Mouse (Mus musculus) embryonic facial prominence, embryonic 10.5 days (tissue): ENCODE measurements around the gene Tldc1. TPM values are rescaled to one million over a fixed set of nuclear protein-coding genes. Genes with fewer than 3 reads are reported as not detected.

Experiments
- DNase-seq: peaks from one replicate; pipeline ENCODE4 v3.0.0-alpha.2; 2017; ENCODE audit warnings: low spot score
- H3K27ac ChIP-seq: fragments of 300-500 bp; sonication (generic); replicated peaks from 2 replicates; pipeline ENCODE4 v1.5.1; 2016; ENCODE audit warnings: mild to moderate bottlenecking
- H3K27me3 ChIP-seq: fragments of 300-500 bp; sonication (generic); replicated peaks from 2 replicates; pipeline ENCODE4 v1.6.1; 2016; ENCODE audit warnings: low read depth, mild to moderate bottlenecking; ENCODE audit not compliant: poor library complexity, severe bottlenecking
- H3K36me3 ChIP-seq: fragments of 300-500 bp; sonication (generic); replicated peaks from 2 replicates; pipeline ENCODE4 v1.6.1; 2016; ENCODE audit warnings: mild to moderate bottlenecking, moderate library complexity
- H3K4me1 ChIP-seq: fragments of 300-500 bp; sonication (generic); 2 replicates; pipeline ENCODE4 v1.6.1; 2016
- H3K4me3 ChIP-seq: fragments of 300-500 bp; sonication (generic); 2 replicates; pipeline ENCODE4 v1.5.1; 2016; ENCODE audit warnings: mild to moderate bottlenecking, moderate library complexity
- H3K9me3 ChIP-seq: fragments of 300-500 bp; sonication (generic); 2 replicates; pipeline ENCODE4 v1.6.1; 2016; ENCODE audit warnings: mild to moderate bottlenecking
- WGBS: fragments of 180-500 bp; shearing (Covaris S2); methylation state at CpG from one replicate; pipeline ENCODE4 v1.1.7; 2016; 5-methylcytosine and 5-hydroxymethylcytosine counted together
- polyA plus RNA-seq: library from polyadenylated mRNA; unstranded; fragments of >200 nt; fragmentation: Nextera tagmentation; extraction: Ambion mirVana; gene quantifications from 2 replicates; pipeline ENCODE4 v1.2.1, GENCODE M21; 2016

The Tldc1 gene
- polyA plus RNA-seq, 1 experiment from 2014 or later, result 12.8 TPM

DNA sequence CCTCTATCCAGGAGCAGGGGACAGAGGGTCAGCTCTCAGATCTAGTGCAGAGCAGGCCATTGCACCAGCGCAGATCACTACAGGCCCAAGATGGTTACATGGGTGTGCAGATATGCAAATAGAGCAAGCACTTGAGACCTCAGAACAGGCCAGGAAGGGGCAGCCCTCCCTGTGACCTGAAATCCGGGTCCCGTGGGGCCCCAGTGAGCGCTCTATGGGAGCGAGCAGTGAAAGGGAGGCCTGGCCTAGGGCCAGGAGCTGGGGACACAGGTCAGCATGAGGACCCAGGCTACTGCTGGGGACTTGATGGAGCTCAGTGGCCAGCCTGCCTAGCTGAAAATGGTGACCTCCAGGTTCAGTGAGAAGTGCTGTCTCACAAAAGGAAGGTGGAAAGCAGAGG lies 21.7 kb downstream of the Tldc1 start:
- H3K27ac ChIP-seq, result no peak overlapping the region; the same call in 1 of the 2 replicates
- peaks cover 25% of the 10 kb centered on the region for H3K27me3 ChIP-seq
- DNase-seq, result no peak
- peaks cover 8% of the 10 kb centered on the region; the same call in 1 of the 2 replicates for H3K36me3 ChIP-seq
- H3K4me3 ChIP-seq, result 0 out of 2 replicates have a peak overlapping the region, but pooled peaks have one; percentile 51
- H3K4me1 ChIP-seq, result peaks cover 28% of the 10 kb centered on the region
- 61% methylated on average over 5 of the region's 5 CpGs for WGBS
- H3K9me3 ChIP-seq, result no peaks in the 10 kb centered on the region

DNA sequence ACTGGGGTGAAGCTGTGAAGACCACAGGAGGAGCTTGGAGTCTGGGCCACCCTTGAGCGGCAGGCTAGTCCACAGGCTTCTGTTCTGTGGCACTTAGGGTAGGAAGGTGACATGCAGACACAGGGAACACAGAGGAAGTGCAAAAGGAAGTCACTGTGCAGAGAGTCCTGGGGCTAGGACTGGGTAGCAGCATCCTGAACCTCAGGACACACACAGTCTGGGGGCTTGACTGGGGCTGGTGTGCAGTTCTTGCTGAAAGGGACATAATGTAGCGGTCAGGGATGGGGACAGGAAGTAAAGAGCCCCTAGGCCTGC lies 22.1 kb downstream of the Tldc1 start:
- no peak for DNase-seq
- Histone ChIP-seq H3K27me3 (peaks cover 25% of the 10 kb centered on the region), H3K9me3 (no peaks in the 10 kb centered on the region), H3K4me1 (peaks cover 28% of the 10 kb centered on the region), H3K27ac (0 out of 2 replicates have a peak overlapping the region, but pooled peaks have one; percentile 21), H3K36me3 (0 out of 2 replicates have a peak, but pooled peaks cover 4% of the 10 kb centered on the region), H3K4me3 (peak overlapping the region; percentile 51)
- WGBS, result 54% methylated on average over 2 of the region's 2 CpGs

DNA sequence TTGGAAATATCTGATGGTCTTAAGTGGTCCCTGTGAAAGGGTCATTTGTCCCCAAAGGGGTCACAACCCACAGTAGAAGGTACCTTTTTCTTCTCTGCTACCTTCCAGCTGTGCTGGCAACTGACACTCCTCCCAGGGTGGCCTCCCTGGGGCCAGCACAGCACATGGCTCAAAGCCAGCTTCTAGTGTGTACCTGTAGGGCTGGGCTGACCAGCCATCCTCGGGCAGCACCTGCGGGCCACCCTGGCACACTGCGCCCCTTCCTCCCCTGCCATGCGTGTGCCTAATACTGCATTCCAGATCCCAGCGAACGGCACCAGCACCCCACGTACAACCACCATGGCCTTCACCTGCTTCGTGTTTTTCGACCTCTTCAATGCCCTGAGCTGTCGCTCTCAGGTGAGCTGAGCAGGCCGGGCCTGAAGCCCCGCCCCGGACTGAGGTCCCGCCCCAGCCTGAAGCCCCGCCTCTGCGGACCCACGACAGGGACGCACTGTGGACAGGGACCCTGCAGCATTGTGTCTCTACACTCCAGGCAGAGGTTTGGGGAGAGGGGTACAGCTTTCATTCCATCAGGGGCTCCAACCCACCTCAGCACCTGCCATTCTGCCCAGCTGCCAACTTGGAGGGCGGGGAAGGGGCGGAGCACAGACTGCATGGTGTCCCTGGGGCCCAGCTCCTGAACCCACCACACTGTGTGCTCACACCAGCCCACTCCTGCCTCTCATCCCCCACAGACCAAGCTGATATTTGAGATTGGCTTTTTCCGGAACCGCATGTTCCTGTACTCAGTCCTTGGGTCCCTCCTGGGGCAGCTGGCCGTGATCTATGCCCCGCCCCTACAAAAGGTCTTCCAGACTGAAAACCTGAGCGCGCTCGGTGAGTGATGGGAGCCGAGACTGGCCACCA lies 22.7 kb downstream of the Tldc1 start:
- Histone ChIP-seq H3K27ac (0 out of 2 replicates have a peak overlapping the region, but pooled peaks have one; percentile 21), H3K4me3 (peak overlapping the region; percentile 51), H3K27me3 (peaks cover 25% of the 10 kb centered on the region), H3K9me3 (no peaks in the 10 kb centered on the region), H3K4me1 (peaks cover 28% of the 10 kb centered on the region), H3K36me3 (0 out of 2 replicates have a peak, but pooled peaks cover 1% of the 10 kb centered on the region)
- WGBS, result 18% methylated on average over 28 of the region's 28 CpGs
- DNase-seq, result peak; percentile 21

DNA sequence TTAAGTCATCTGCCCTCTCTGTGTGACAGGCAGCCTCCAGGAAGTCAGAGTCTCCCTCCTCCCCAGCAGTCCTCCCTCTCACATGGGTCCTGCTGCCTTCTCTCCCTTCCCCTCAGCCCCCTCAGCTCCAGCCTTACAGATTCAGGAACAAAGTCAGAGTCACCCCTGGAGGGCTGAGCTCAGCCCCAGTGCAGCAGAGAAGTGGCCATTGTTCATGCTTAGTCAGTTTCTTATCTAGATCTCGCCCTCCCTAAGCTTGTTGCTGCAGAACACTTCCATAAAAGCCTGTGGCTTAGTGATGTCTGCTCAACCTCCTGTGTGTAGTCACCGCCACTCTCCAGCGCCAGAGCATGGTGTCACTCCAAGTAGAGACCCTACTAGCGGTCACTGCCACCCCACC lies 33.6 kb downstream of the Tldc1 start:
- no peak for DNase-seq
- 81% methylated on average over 4 of the region's 4 CpGs for WGBS
- Histone ChIP-seq H3K27ac (no peak overlapping the region), H3K4me3 (no peak overlapping the region), H3K9me3 (no peaks in the 10 kb centered on the region), H3K4me1 (peaks cover 7% of the 10 kb centered on the region; the same call in 1 of the 2 replicates), H3K27me3 (no peaks in the 10 kb centered on the region; the same call in 1 of the 2 replicates), H3K36me3 (no peaks in the 10 kb centered on the region)

DNA sequence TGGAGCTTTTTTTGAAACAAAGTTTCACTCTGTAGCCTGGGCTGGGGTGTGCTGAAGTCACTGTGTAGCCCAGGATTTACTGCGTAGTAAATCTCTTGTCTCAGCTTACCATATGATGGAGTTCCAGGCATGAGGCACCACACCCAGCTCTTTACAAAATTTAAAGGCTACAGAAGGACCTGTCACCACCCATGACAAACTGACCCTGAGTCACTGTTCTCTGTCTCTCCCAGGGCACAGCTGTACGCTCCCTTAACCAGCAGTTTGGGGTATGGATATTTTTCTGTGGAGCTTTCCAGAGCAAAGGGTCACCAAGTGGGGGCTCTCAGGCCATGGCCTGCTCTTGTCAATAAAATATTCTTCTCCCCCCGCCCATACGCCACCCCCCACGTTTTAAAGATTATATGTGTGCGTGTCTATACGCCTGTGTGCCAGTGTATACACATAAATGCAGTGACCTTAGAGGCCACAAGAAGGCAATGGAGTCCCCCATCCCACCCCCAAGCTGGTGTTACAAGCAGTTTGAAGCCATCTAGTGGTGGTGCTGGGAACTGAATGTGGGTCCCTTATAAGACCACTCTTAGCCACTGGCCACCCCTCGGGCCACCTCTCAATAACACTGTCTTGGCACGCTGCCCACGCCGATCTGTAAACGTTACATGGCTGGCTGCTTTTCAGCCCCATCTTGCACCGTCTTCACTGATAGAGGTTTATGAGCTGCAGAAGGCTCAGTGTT lies 34.8 kb downstream of the Tldc1 start:
- H3K4me1 ChIP-seq, result peaks cover 7% of the 10 kb centered on the region; the same call in 1 of the 2 replicates
- no peak overlapping the region for H3K27ac ChIP-seq
- DNase-seq, result peak; percentile 70
- H3K4me3 ChIP-seq, result no peak overlapping the region
- H3K36me3 ChIP-seq, result no peaks in the 10 kb centered on the region
- WGBS, result 61% methylated on average over 13 of the region's 13 CpGs
- H3K9me3 ChIP-seq, result no peaks in the 10 kb centered on the region
- H3K27me3 ChIP-seq, result no peaks in the 10 kb centered on the region; the same call in 1 of the 2 replicates

DNA sequence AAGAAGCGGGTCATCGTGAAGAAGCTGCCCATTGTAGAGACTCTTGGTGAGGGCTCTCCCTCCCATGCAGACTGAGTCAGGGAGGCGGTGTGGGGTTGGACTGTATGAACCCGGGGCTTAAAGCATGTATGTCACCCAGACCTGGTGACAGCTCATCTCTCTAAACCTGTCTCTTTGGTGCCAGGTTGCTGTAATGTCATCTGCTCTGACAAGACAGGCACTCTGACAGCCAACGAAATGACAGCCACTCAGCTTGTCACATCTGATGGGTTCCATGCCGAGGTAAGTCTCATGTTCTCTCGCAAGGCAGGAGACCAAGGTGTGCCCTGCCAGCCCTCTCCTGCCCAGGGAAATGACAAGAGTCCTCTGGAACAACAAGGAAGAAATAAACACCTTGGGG lies 35.8 kb downstream of the Tldc1 start:
- Histone ChIP-seq H3K27ac (no peak overlapping the region), H3K4me1 (peaks cover 7% of the 10 kb centered on the region; the same call in 1 of the 2 replicates), H3K36me3 (no peaks in the 10 kb centered on the region), H3K9me3 (no peaks in the 10 kb centered on the region), H3K27me3 (no peaks in the 10 kb centered on the region; the same call in 1 of the 2 replicates), H3K4me3 (no peak overlapping the region)
- WGBS, result 86% methylated on average over 7 of the region's 7 CpGs
- DNase-seq, result no peak

DNA sequence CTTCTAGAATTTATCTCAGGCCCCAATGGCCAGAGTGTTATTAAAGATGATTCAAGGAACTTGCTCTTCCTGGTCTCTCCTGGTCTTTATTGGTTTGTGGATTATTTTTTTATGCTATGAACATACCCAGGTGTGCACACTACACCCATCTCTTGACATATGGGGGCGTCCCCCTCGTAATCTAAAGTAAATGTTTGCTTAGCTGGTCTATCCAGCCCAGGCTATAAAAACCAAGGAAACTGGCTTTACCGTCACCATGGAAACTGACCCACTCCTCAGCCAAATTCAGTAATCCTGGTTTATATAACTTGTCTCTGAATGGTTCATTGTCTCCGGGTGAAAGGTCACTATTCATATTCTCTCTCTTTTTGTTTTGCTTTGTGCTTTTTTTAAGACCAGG lies 37.6 kb downstream of the Tldc1 start:
- Histone ChIP-seq H3K4me1 (peaks cover 7% of the 10 kb centered on the region; the same call in 1 of the 2 replicates), H3K9me3 (no peaks in the 10 kb centered on the region), H3K27ac (no peak overlapping the region), H3K27me3 (no peaks in the 10 kb centered on the region; the same call in 1 of the 2 replicates), H3K4me3 (no peak overlapping the region), H3K36me3 (no peaks in the 10 kb centered on the region)
- WGBS, result 78% methylated on average over 4 of the region's 4 CpGs
- no peak for DNase-seq

DNA sequence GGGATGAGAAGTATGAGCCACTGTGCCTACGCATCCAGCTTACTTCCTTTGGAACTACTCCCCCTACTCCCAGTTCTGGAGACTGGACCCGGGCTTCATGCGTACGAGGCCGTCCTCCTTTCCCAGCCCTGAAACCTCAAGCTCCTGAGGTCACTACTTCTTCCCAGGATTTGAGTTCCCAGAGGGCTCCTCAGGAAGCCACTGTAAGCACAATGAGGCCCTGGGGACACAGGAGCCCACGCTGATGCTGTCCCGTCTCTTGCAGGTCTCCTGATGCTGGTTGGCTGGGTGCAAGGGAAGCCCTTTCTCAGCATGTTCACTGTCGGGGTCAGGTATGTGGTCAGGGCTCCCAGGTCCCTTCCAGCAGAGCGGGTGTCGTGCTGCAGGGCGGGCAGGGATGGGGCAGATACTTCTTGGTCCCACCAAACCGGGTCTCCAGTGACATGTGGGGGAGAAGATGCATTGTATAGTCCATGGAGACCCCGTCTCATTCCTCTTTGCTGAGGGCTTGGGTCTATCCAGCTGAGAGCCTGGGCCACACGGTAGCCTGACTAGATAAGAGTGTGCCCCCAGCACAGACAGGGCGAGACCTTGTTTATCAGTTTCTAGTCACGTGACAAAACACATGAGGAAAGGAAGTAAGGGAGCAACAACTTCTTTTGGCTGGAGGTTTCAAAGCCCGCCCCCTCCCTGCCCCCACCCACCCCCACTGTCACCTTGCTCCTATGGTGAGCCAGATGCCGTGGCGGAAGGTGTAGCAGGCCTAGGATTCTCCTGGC lies 39.9 kb downstream of the Tldc1 start:
- WGBS, result 78% methylated on average over 19 of the region's 19 CpGs
- Histone ChIP-seq H3K36me3 (no peaks in the 10 kb centered on the region), H3K4me1 (peaks cover 12% of the 10 kb centered on the region; the same call in 1 of the 2 replicates), H3K4me3 (no peak overlapping the region), H3K9me3 (no peaks in the 10 kb centered on the region), H3K27me3 (no peaks in the 10 kb centered on the region), H3K27ac (no peak overlapping the region)
- DNase-seq, result no peak

DNA sequence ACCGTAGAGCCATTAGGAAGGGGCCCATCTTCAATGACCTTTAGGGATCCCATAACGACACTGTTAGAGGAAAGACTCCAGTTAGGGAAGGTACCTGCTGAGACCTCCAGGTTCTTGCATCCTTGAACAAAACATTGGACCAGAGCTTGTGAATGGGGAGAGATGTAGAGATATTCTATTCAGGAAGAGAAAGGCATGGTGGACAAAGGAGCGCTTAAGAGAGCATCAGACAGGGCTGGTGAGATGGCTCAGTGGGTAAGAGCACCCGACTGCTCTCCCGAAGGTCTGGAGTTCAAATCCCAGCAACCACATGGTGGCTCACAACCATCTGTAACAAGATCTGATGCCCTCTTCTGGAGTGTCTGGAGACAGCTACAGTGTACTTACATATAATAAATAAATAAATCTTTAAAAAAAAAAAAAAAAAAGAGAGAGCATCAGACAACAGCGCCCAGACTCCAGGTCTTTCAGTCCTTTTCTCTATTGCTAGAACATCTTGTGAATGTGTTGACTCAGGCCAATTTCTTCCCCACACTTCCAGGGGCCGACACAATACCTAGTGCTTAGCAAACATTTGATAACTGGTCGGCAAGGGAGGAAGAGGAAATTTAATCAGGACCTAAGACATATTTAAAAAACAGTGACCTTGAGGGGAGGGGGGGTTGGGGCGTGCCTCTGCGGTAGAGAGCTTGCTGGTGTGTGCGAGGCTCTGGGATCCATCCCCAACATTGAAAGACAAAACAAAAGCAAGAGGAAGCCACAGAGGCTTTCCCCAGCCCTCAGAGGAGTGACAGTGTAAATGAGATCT lies 40.9 kb downstream of the Tldc1 start:
- 85% methylated on average over 11 of the region's 11 CpGs for whole genome bisulfite sequencing
- no peak overlapping the region for H3K27ac ChIP-seq
- no peaks in the 10 kb centered on the region for H3K27me3 ChIP-seq
- DNase-seq, result no peak
- no peaks in the 10 kb centered on the region for H3K36me3 ChIP-seq
- H3K9me3 ChIP-seq, result no peaks in the 10 kb centered on the region
- H3K4me3 ChIP-seq, result no peak overlapping the region
- peaks cover 15% of the 10 kb centered on the region; the same call in 1 of the 2 replicates for H3K4me1 ChIP-seq

DNA sequence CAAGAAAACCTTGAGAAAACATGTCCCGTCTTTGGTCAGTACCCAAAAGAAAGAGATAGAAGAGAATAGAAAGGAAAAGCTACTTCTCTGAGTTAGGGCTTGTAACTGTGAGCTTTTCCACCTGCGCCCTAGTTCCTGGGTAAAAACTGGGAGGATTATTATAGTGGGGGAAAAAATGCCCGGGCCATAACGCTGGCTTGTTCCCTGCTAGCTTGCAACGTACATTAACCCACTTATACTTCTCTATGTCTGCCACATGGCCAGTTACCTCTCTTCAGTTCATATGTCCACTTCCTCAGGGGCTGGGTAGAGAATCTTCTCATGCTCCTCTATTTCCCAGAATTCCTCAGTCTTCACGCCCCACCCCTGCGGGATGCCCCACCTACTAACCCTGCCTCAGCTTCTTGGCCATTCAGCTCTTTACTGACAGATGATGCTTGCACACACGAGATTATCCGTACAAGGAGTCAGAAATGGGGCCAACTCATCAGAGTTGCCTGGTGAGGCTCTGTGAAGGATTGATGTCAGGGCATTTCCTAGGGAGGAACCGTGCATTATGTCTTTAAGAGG lies 41.8 kb downstream of the Tldc1 start:
- DNase-seq, result no peak

DNA sequence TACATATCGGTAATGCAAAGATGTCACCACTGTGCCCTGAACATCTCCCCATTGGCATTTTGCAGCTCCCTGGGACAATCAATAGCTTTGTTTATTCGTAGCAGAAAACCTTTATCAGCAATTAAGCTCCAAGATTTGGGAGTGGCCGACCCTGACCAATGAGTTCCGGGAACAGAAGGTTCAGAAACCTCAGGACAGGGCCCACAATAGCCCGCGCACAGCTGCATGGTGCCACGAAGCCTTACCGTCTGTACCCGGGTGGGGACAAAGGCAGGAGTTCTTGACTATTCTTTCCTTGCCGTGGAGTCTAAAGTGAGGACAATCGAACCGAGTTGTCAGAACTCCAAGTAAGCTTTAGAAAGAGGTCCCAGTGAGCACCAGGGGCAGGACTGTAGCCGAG lies 46.1 kb downstream of the Tldc1 start:
- Histone ChIP-seq H3K9me3 (no peaks in the 10 kb centered on the region), H3K4me1 (peaks cover 24% of the 10 kb centered on the region; the same call in 1 of the 2 replicates), H3K4me3 (no peak overlapping the region), H3K36me3 (no peaks in the 10 kb centered on the region), H3K27me3 (no peaks in the 10 kb centered on the region), H3K27ac (no peak overlapping the region)
- 85% methylated on average over 13 of the region's 13 CpGs for WGBS
- no peak for DNase-seq

More for the DNA sequence above, 41.8 kb downstream of the Tldc1 start:
- 87% methylated on average over 10 of the region's 10 CpGs for WGBS
- Histone ChIP-seq H3K4me1 (peaks cover 15% of the 10 kb centered on the region; the same call in 1 of the 2 replicates), H3K4me3 (no peak overlapping the region), H3K27me3 (no peaks in the 10 kb centered on the region), H3K27ac (no peak overlapping the region), H3K9me3 (no peaks in the 10 kb centered on the region), H3K36me3 (no peaks in the 10 kb centered on the region)
